Mouse (Mus musculus) embryonic stem cell, embryonic (primary cell): ENCODE data around the gene Shisa9.

ENCODE experiments used
- CTCF ChIA-PET, 4 experiments: fragments of 300-600 bp in 2 of 4; fragments of 350-600 bp in 2 of 4; sonication (Branson Sonifier 250); formaldehyde crosslinking; loops; one replicate each; lab custom pipeline; 2022; ENCODE audit warnings: inconsistent platforms in 2 of 4; lab: Charles Lee
- POLR2A ChIA-PET, 4 experiments: fragments of 300-600 bp in 2 of 4; fragments of 350-600 bp in 2 of 4; sonication (Branson Sonifier 250); formaldehyde crosslinking; loops; one replicate each; lab custom pipeline; 2022; ENCODE audit warnings: antibody characterized with exemption in 4 of 4, inconsistent platforms in 1 of 4; lab: Charles Lee

The Shisa9 gene

DNA sequence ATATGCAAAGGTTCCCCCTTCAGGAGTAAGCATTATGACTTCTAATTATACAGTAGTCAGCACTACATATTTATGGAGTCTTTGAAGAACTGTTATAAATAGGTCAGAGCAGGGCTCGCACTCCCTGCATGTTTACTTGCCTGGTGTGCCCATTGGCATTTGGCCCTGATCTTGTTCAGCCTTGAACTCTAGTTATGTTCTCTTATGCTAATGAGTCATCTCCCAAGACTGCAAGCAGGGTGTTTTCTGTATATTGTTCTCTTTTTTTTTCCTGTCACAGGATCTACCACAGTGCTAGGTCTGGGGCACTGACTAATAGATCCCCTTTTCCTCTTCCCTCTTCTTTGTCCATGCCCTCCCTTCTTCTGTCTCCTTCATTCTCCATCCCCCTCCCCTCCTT, 48.5 kb downstream of the Shisa9 start:
- ChIA-PET POLR2A (no interaction called here), CTCF (no interaction called here)

DNA sequence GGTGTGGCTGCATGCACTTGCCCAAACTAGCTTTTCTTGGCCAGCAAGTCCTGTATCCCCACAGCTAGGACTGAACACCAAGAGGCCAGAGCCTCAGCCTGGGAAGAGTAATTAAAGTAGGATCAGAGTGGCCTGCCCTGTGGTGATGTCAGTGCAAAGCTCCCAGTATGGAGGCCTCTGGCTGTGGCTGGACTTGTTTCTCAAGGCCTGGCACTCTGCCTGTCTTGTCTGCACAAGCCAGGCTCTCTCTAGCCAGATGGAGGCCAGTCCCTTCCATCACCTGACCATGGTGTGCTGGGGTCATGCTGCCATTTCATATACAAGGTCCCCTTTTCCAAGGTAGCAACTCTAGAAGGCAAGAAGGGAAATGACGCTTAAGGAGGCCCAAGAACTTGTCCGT, 51.0 kb downstream of the Shisa9 start:
- ChIA-PET POLR2A (no interaction called here), CTCF (no interaction called here)

DNA sequence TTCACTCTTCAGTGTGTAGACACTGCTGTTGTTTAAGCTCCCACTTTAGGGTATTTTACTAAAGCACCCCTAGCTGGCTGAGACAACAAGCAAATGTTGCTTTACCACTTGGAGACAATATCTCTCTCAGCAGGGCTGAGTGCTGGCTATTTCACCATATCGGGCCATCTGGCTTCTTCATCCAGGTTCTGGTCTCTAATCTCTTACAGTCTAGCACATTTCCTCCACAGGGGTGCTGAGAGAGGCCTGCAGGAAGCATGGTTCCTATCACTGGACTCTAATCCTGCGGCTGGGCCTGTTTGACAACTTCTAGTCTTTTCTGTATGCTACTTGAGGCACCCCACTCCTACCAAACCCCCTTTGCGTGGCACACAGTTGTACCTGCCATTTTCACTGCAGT, 51.7 kb downstream of the Shisa9 start:
- CTCF ChIA-PET, result no interaction called here
- POLR2A ChIA-PET, result no interaction called here

DNA sequence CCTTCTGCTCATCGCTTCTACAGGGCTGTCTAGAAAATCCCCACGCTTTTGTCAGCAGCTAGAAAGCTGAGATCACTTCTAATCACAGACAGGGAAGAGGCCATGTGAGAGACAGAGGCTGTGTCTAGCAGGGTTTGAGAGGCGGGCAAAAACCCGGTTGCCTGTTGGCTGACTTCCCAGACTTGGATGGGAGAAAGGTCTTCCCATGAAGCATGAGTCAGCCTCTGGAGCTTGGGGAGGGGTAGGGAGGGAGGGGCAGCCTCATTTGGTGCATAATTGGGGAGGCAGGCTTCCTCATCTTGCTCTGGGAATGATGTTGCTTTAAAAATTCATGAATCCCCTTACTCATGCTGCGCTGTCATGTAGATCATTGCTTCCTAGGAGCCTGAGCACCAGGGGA, 57.0 kb downstream of the Shisa9 start:
- CTCF ChIA-PET, result no interaction called here
- POLR2A ChIA-PET, result no interaction called here

DNA sequence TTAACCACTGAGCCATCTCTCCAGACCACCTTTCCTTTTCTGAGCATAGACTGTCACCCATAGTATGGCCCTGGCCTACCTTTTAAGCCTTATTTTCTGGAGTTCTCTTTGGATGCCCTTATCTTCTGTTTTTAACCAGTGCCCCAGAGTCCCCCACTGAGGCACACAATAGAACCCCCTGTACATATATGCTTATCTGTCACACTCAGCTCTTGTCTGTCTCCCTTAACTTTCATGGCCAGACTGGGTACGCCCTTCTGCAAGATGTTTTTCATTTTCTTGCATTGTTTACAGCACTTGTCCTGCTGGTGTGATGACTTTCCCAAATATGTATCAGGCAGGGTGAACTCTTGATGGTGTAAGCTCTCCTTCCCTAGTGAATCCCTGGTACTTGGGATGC, 68.1 kb downstream of the Shisa9 start:
- ChIA-PET CTCF (no interaction called here), POLR2A (no interaction called here)

DNA sequence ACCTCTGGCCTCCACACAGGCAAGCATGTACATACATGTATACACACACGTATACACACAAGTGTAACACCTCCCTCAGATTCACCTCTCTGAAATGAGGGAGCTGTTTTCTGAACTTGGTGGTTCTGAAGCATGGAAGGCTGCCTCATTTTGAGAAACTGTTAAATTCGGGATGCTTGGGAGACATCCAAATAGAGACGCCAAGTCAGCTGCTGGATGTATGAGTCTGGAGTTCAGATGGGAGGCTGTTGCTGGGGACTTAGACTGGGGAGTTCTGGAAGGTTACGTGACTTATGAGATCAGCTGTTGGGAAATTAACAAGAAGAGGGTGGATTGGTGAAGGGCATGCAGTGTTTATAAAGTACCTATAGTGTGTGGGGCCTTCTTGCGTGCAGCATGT, 88.7 kb downstream of the Shisa9 start:
- ChIA-PET CTCF (no interaction called here), POLR2A (no interaction called here)

DNA sequence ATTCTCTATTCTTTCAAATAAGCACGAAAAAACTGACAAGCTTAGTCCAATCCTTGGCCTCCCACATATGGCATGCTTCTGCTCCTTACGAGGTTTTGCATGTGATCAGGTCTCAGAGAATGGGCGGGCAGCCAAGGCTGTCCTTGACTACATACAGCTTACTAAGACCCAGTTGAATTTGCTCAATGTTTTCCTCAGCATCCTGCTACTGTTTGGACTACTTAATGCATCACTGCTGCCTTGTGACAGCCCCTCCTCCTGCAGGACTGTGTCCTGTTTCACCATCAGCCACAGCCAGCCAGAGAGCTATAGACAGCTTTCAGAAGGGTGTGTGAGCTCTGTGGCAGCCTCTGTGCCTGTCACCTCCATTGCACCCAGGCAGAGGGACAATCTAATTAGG, 92.4 kb downstream of the Shisa9 start:
- CTCF ChIA-PET, result no interaction called here

DNA sequence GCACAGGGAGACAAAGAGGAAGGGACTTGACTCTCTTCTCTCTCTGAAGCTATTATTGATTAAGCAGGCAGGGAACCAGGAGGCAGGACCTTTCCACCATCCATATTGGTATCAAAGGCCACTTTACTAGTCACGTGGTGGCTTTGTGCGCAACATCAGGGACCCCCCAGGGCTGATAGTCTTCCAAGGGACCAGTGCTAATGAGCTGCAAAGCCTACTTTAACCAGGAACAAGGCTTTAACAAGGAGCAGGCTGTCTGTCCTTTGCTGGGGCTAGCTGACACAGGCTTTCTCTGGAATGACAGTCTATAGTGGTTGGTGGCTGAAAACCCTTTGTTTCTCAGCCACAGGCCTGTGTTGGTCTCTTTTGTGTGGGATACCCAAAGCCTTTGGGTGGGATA, 92.8 kb downstream of the Shisa9 start:
- CTCF ChIA-PET, result no interaction called here
- POLR2A ChIA-PET, result no interaction called here

More for the DNA sequence above, 92.4 kb downstream of the Shisa9 start:
- POLR2A ChIA-PET, result no interaction called here

DNA sequence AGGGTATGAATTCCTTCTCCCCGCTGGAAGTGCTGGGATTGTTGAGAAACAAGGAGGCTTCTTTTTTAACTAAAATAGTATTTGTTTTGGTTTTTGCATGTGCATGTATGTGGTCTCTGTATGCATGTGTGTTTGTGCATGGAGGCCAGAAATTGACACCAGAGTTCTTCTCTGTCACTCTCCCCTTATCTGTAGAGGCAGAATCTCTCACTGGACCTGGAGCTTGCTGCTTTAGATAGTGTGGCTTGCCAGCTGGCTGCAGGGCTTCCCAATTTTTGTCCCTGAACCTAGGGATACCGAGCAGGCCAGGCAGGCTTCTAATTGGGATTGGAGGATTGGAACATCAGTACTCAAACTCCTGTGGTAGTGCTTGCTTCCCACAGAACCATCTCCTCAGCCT, 99.2 kb downstream of the Shisa9 start:
- ChIA-PET CTCF (no interaction called here), POLR2A (no interaction called here)

DNA sequence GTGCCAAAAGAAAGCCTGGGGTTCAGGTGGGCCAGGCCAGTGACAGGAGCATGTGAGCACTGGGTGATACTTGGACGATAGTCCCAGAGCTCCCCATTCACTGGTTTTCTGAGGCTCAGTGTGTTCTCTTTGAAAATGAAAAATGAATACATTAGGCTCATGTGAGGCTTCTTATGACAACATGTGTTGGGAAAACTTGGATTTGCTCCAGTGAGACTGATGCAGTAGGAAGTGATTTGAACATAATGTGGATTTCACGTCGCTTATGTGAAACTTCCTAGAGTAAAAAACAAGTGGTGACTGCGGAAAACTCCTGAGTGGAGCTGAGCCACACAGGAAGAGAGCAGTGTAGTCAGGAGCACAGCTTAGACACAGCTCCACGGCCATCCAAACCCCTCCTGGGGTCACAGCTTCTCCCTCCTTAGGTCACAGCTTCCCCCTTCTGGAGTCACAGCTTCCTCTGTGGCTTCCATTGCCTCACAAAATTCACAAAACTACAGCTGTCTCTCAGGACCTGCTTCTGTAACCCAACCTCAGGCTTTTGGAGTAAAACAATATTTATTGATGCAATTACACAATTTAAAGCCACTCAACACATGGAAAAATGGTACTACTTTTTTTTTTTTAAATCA, 106.8 kb downstream of the Shisa9 start:
- ChIA-PET POLR2A (no interaction called here), CTCF (no interaction called here)

DNA sequence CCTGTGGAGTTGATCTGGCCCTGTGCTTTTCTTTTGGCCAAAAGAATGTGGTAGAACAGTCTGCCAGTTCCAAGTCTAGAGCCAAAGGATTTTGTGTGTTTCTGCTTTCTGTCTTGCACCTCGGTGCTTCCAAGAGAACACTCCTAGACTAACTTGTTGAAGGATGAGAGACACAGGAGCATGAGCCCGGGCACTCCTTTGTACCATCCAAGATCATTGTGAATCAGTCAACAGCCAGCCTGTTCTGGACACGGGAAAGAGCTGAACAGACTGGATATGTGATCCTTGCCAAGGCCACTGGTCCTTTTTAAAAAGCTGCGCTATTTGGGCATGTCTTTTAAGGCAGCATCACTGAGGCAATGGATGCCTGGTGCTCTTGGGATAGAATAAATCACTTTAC, 109.3 kb downstream of the Shisa9 start:
- POLR2A ChIA-PET, result no interaction called here
- CTCF ChIA-PET, result no interaction called here

DNA sequence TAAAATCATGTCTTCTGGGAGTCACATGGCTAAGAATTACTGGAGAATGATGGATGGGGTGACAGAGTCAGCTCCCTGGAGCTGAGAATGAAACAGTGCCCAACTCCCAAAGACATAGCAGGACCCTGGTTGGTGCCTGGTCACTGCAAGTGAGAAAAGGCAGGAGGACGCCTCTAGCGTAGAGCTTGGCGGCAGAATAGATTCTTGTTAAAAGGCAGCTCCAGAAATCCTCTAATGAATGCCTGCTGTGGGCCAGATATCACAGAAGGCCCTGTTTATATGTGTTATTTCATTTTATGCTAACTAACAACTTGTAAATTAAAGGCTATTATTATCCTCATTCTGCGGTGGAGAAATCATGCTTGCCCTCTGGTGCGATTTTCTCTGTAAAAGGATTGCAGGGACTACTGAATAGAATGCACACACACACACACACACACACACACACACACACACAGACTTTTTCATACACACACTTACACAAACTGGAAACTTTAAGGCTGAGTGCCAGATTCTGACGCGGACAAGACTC, 110.9 kb downstream of the Shisa9 start:
- CTCF ChIA-PET, result no interaction called here
- POLR2A ChIA-PET, result interaction anchor here in 1 of 4 experiments (1.0 kb wide), 1 partner anchor 17 kb away, joined by 3 read pairs; no protein-coding TSS in a partner anchor

DNA sequence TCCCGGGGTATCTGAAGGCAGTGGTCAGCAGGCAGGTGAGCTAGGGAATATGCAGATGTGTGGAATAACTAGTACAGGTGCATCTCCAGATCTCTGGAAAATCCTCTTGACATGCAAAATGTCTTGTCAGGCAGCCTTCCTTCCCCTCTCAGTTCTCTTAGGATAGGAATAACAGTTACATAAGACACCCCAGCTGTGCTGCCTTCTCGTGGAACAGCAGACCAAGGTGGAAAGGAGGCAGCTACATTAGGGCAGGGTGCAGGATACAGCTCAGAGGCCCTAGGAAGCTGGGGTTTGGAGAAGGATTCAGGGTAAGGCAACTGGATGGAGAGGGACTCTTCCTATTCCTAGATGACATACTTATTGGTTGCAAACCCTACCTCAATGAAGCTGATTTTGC, 111.5 kb downstream of the Shisa9 start:
- CTCF ChIA-PET, result no interaction called here
- POLR2A ChIA-PET, result interaction anchor here in 2 of 4 experiments (0.6 to 1.0 kb wide), 2 partner anchors 18 to 361 kb away, joined by 3 read pairs; no protein-coding TSS in a partner anchor

DNA sequence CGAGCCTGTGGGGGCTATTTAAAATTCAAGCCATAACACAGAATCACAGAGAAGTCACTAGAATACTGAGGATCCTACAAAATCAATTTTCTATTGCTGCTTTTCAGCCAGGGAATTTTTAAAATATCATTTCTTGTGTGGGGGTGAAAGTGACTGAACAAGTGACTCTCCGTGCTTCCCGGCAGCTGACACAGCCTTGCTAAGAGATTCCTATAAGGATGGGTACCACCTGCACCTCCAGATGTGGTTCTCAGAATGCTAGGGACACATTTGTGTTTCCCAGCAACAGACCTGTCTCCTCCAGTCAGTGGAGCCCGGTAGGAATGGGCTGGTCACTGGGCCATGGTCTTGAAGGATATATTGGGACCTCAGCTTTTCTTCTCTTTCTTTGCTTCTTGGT, 124.5 kb downstream of the Shisa9 start:
- CTCF ChIA-PET, result no interaction called here
- POLR2A ChIA-PET, result no interaction called here

DNA sequence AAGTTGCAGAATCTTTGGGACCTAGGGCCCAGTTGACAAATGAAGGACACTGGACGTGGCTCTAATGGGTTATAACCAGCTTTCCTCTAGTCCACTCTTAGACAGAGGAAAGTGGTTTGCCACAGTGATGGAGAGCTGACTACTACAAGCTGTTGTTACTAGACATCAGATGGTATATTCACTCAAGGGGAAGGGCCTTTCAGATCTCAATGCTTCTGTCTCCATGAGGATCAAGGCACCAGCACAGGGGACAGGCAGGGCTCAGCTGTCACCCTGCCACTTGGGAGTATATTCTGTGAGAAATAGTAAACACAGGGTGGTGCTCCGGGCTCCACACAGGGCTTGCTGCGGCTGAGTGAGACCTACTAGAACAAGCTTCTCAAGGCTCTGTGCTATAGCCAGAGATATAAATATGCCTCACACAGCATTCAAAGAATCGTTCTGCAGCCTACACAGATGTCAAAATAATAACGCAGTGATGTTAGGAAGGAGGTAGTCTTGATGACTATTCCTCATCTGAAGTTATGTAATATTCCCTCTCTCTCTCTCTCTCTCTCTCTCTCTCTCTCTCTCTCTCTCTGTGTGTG, 127.0 kb downstream of the Shisa9 start:
- POLR2A ChIA-PET, result no interaction called here
- CTCF ChIA-PET, result no interaction called here

DNA sequence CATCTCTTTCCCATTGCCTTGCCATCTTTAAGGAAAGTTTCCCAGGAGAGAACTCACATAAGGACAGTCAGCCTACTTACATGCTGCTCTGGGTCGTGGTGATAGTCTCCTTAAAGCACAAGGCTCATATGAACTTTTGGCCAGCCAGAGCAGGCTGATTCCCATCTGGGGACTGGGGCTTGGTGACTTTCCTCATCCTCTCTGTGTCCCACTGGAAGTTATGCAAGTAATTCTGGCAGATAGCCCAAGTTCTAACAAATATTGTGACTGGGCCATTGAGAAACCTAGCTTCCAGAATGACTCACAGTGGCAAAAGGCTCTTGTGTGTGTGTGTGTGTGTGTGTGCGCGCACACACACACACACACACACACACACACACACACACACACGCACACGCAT, 130.5 kb downstream of the Shisa9 start:
- POLR2A ChIA-PET, result no interaction called here
- CTCF ChIA-PET, result no interaction called here

DNA sequence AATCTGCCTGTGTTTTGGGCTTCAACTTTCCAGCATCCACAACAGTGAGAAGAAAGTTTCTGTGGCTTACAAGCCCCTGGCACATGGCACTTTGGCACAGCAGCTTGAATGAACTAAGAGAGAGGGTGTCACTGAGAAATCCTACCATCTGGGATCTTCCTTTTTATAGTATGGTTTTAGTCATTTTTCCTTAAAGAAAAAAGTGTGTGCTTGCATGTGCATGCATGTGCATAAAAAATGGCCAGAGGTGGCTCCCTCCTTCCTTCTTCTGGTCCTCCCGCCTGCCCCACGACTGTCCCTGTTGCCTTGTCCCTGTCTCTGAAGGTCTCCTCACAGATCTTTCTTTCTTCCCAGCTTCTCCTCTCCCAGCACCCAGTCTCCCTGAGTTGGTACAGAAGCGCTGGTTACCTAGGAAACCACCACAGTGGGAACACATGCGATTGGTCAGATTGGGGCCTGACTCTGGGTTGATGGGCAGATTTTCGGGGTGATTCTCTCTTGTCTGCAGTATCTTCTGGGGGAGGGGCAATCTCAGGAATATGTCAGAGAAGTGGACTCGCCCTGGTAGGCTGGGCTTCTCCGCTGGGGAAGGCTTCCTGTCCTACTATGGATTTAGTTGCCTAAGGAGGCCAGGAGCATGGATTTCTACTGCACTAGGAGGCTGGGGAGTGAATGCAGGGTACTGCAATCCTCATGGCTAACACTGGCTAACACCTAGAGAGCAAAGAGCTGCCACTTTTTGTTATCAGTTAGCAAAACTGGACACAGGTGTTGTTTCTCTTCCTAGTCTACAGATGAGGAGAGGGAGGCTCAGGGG, 131.3 kb downstream of the Shisa9 start:
- ChIA-PET POLR2A (no interaction called here), CTCF (no interaction called here)

DNA sequence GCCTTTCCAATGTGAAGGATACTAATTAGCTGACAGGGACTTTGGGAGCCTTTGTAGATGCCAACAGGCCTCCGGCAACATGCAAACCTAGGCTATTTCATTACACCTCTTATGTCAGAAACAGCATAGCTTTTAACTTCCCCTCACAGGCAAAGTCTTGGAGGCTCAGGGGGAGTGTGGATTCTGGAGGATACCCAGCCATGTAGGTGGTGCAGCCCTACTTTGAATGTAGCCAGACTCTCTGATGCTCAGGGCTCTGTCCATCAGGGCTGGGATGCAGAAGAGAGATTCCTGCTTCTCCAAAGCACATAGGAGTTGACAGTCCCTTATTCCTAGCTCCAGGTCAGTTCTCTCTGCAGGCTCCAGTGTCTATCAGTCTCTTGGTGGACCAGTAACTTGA, 133.0 kb downstream of the Shisa9 start:
- POLR2A ChIA-PET, result interaction anchor here in 1 of 4 experiments (1.0 kb wide), 1 partner anchor 11 kb away, joined by 5 read pairs; no protein-coding TSS in a partner anchor
- CTCF ChIA-PET, result interaction anchor here in 1 of 4 experiments (0.6 kb wide), 1 partner anchor 1799 kb away, joined by 3 read pairs; no protein-coding TSS in a partner anchor

DNA sequence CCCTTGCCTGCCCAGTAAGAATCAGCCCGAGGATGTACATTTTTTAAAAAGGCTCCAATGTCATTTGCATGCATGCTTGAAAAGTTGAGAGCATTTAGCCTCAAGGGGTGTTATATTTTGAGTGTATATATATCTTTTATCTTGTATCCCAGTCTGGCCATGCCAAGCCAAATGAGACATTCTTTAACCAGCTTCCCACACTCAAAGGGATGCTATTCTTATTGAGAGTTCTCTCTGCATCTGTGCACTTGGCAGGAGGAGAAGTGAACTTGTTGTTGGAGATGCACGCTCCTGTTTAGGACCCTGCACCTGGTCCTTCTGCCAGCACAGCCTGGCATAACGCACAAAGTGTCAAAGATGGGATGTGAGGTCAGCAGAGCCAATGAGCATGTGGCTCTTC, 135.6 kb downstream of the Shisa9 start:
- CTCF ChIA-PET, result no interaction called here

DNA sequence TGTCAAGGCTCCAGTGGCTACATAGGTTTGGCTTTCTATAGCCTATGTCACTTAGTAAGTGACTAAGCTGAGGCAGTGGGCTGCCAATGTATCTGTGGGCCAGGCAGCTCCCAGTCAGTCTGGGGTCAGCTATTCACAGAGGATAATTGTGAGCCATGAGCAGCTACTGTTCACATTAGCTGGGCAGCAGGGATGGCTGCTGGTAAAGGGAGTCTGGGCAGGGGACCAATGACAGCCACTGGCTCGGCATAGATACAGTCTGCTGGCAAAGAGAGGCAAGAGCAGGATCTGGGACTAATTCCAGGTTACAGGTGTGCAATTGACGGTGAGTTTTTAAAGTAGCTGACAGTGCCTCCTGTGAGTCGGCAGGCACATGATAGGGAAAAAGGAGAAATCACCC, 145.9 kb downstream of the Shisa9 start:
- POLR2A ChIA-PET, result no interaction called here

More for the DNA sequence above, 135.6 kb downstream of the Shisa9 start:
- POLR2A ChIA-PET, result no interaction called here

More for the DNA sequence above, 145.9 kb downstream of the Shisa9 start:
- CTCF ChIA-PET, result no interaction called here
